Mouse (Mus musculus) layer of hippocampus, adult 2 months (tissue): ENCODE data around the gene Foxc2. TPM values are rescaled to one million over a fixed set of nuclear protein-coding genes. Genes with fewer than 3 reads are reported as not detected.
A peak's percentile ranks its signal among the peaks of the same experiment; 100 is the strongest.

Experiments used
- DNase-seq, 2 experiments: peaks; one replicate each; pipeline ENCODE4 v3.0.0; 2022; ENCODE audit warnings: low spot score in 2 of 2
- H3K27ac ChIP-seq: fragments of 200-600 bp; 2 replicates; pipeline ENCODE4 v1.8.1; 2022
- H3K4me3 ChIP-seq: fragments of 200-600 bp; 2 replicates; pipeline ENCODE4 v1.8.1; 2022; ENCODE audit warnings: mild to moderate bottlenecking
- CTCF ChIP-seq: fragments of 200-600 bp; conservative IDR thresholded peaks from 2 replicates; pipeline ENCODE4 v1.8.1; 2022; ENCODE audit warnings: antibody characterized with exemption, mild to moderate bottlenecking, moderate library complexity
- total RNA-seq, 2 experiments: library from RNA; stranded (reverse); gene quantifications; 2 replicates each; pipeline ENCODE4 v1.2.3; 2021

Gene Foxc2
- total RNA-seq, 2 experiments from 2014 or later = 1.0 to 1.1 TPM

GRCm38 (mm10) chr8:121090716-121091115 is 25.3 kb upstream of the Foxc2 start:
- H3K27ac ChIP-seq = no peak overlapping the region
- DNase-seq = no peak
- no peak overlapping the region for H3K4me3 ChIP-seq
- peak; percentile 37 for TF ChIP-seq CTCF

GRCm38 (mm10) chr8:121092141-121092540 is 23.8 kb upstream of the Foxc2 start:
- H3K27ac ChIP-seq = no peak overlapping the region
- no peak for TF ChIP-seq CTCF
- H3K4me3 ChIP-seq = no peak overlapping the region
- no peak for DNase-seq

- DNase-seq = peak; percentile 65 to 90
- no peak overlapping the region for H3K27ac ChIP-seq
- peak; percentile 91 for TF ChIP-seq CTCF
These were observed 23.3 kb upstream of the Foxc2 start for GRCm38 (mm10) chr8:121092627-121093026.

GRCm38 (mm10) chr8:121093496-121093895 is 22.5 kb upstream of the Foxc2 start:
- TF ChIP-seq CTCF = no peak
- H3K4me3 ChIP-seq = no peak overlapping the region
- DNase-seq = no peak
- H3K27ac ChIP-seq = no peak overlapping the region

More at GRCm38 (mm10) chr8:121092627-121093026, 23.3 kb upstream of the Foxc2 start:
- no peak overlapping the region for H3K4me3 ChIP-seq

GRCm38 (mm10) chr8:121104049-121104818 is 11.7 kb upstream of the Foxc2 start:
- DNase-seq = peak; percentile 55 to 88
- Histone ChIP-seq H3K27ac (no peak overlapping the region), H3K4me3 (no peak overlapping the region)
- TF ChIP-seq CTCF = peak; percentile 99; the same call in 1 of the 2 replicates

- peak; percentile 98 to 100 for DNase-seq
- peak; percentile 33 for TF ChIP-seq CTCF
These were observed 8.0 kb upstream of the Foxc2 start, which contains the start of gene Mthfsd for GRCm38 (mm10) chr8:121107668-121108656. TSS of gene Mthfsd (minus strand) at chr8:121108392.

GRCm38 (mm10) chr8:121108657-121109056 is 7.3 kb upstream of the Foxc2 start:
- no peak for TF ChIP-seq CTCF
- peak overlapping the region; percentile 91 for H3K4me3 ChIP-seq
- DNase-seq = no peak
- peak overlapping the region; percentile 93 for H3K27ac ChIP-seq

More at GRCm38 (mm10) chr8:121107668-121108656, 8.0 kb upstream of the Foxc2 start, which contains the start of gene Mthfsd:
- peak within 1 kb of the TSS; percentile 91 for H3K4me3 ChIP-seq
- H3K27ac ChIP-seq = peak within 1 kb of the TSS; percentile 93

- DNase-seq = no peak
- H3K27ac ChIP-seq = no peak overlapping the region
- TF ChIP-seq CTCF = no peak
- H3K4me3 ChIP-seq = no peak overlapping the region
These were observed 4.6 kb upstream of the Foxc2 start for GRCm38 (mm10) chr8:121111145-121111907.

- peak; percentile 91 to 99 for DNase-seq
- peak; percentile 100 for TF ChIP-seq CTCF
- no peak overlapping the region for H3K27ac ChIP-seq
- H3K4me3 ChIP-seq = no peak overlapping the region
These were observed 2.7 kb upstream of the Foxc2 start for GRCm38 (mm10) chr8:121113261-121113660.

- TF ChIP-seq CTCF = no peak
- Histone ChIP-seq H3K4me3 (no peak overlapping the region), H3K27ac (no peak overlapping the region)
- no peak for DNase-seq
These were observed 835 bp upstream of the Foxc2 start for GRCm38 (mm10) chr8:121115136-121115535.

GRCm38 (mm10) chr8:121116591-121117185 is 717 bp downstream of the Foxc2 start:
- no peak for DNase-seq
- Histone ChIP-seq H3K27ac (no peak overlapping the region), H3K4me3 (peak overlapping the region; percentile 47)
- no peak for TF ChIP-seq CTCF

- DNase-seq = no peak
- peak; percentile 10; the same call in 1 of the 2 replicates for TF ChIP-seq CTCF
- no peak overlapping the region for H3K27ac ChIP-seq
- H3K4me3 ChIP-seq = 0 out of 2 replicates have a peak overlapping the region, but pooled peaks have one; percentile 1
These were observed 1.2 kb downstream of the Foxc2 start for GRCm38 (mm10) chr8:121117186-121117651.
